Mouse (Mus musculus) spleen, adult 2 months (tissue): ENCODE measurements around the gene Olfr347. TPM values are rescaled to one million over a fixed set of nuclear protein-coding genes. Genes with fewer than 3 reads are reported as not detected.

Experiments used
- DNase-seq, 2 experiments: peaks; one replicate each; pipeline versions ENCODE4 v3.0.0 to v3.0.0-alpha.2; 2012 to 2021; ENCODE audit warnings: low spot score in 2 of 2, low read depth in 1 of 2
- H3K27ac ChIP-seq: fragments of 200-500 bp; 2 replicates; pipeline ENCODE4 v1.5.1; 2012; ENCODE audit warnings: low read length, inconsistent platforms; ENCODE audit not compliant: insufficient read depth
- H3K27me3 ChIP-seq: fragments of 200-500 bp; 2 replicates; pipeline ENCODE4 v1.6.1; 2012; ENCODE audit warnings: mild to moderate bottlenecking, moderate library complexity, low read length, inconsistent platforms; ENCODE audit not compliant: control insufficient read depth, insufficient read depth
- H3K36me3 ChIP-seq: fragments of 200-500 bp; 2 replicates; pipeline ENCODE4 v1.6.1; 2012; ENCODE audit warnings: mild to moderate bottlenecking, low read length, inconsistent platforms; ENCODE audit not compliant: control insufficient read depth, insufficient read depth
- H3K4me1 ChIP-seq: fragments of 200-500 bp; 2 replicates; pipeline ENCODE4 v1.6.1; 2011; ENCODE audit warnings: inconsistent platforms; ENCODE audit not compliant: control insufficient read depth, insufficient read depth, insufficient read length
- H3K4me3 ChIP-seq: fragments of 200-500 bp; 2 replicates; pipeline ENCODE4 v1.5.1; 2011; ENCODE audit warnings: mild to moderate bottlenecking, inconsistent platforms; ENCODE audit not compliant: insufficient read depth, insufficient read length; ENCODE audit errors: extremely low read depth
- CTCF ChIP-seq: fragments of 200-500 bp; IDR thresholded peaks from 2 replicates; pipeline ENCODE4 v1.5.1; 2011; ENCODE audit warnings: mild to moderate bottlenecking, inconsistent platforms; ENCODE audit not compliant: insufficient read depth, insufficient read length, insufficient replicate concordance; ENCODE audit errors: extremely low read depth
- POLR2A ChIP-seq: fragments of 200-500 bp; IDR thresholded peaks from 2 replicates; pipeline ENCODE4 v1.6.1; 2011; ENCODE audit warnings: low read depth, low read length, inconsistent platforms
- WGBS: fragments of 180-500 bp; shearing (Covaris S2); methylation state at CpG from one replicate; pipeline ENCODE4 v1.1.7; 2018; 5-methylcytosine and 5-hydroxymethylcytosine counted together
- polyA plus RNA-seq: library from polyadenylated mRNA; depleted of rRNA; stranded (reverse); fragments of >200 nt; gene quantifications from 2 replicates; pipeline ENCODE4 v1.2.3, GENCODE M21; 2012; rRNA removed

Olfr347 gene
- not detected in 2 replicates for polyA plus RNA-seq

DNA sequence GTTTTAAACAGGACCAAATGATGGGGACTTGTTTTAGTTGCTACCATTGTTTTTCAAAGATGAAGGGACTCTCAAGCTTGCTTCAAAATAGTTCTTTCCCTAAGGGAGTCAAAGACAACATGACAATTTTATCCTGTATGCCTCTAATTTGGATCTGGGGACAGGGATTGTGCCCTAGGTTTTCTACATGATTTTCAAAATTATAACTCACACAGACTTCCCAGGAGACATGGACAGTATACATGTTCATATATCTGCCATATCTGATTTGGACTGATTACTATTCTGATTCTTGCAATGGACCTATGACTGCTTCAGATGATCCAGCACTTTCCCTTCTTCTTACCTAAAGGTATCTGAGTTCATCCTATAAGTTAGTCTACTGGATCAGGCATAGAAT is at the start of gene Olfr347:
Olfr347 (plus strand) TSS at position 301 of the 400 bp plus-strand sequence.
- DNase-seq = no peak
- no peaks in the 10 kb centered on the region for H3K4me1 ChIP-seq
- no peak within 1 kb of the TSS for H3K27ac ChIP-seq
- TF ChIP-seq POLR2A (no peak), CTCF (no peak)
- H3K4me3 ChIP-seq = no peak within 1 kb of the TSS
- no peaks in the 10 kb centered on the region for H3K27me3 ChIP-seq
- H3K36me3 ChIP-seq = no peaks in the 10 kb centered on the region

GRCm38 (mm10) chr2:36685488-36685887 is 46.2 kb upstream of the Olfr347 start, which contains the start of gene Olfr346:
Olfr346 (plus strand) TSS chr2:36685788.
- Histone ChIP-seq H3K4me3 (no peak within 1 kb of the TSS), H3K4me1 (no peaks in the 10 kb centered on the region), H3K27me3 (no peaks in the 10 kb centered on the region), H3K36me3 (no peaks in the 10 kb centered on the region), H3K27ac (no peak within 1 kb of the TSS)
- 90% methylated on average over 1 of the region's 1 CpGs for WGBS
- DNase-seq = no peak
- TF ChIP-seq POLR2A (no peak), CTCF (no peak)

DNA sequence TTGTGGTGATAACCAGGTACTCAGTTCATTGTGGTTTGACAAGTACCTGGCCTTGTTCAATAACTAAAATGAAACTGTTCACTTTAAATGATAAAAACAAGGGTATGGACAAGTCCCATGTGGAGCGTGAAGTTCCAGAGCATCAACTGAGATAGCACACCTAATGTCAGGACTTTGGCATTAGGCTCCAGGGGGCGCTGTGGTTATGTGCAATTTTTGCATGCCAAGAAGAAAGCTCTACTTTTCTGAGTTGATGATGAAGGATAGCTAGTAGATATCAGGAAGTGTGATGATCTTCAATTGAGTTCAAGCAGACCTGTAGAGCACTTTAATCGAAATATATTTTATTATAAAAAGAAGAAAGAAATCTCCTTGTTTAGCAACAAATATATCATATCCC is 4.5 kb downstream of the Olfr347 start:
- H3K27ac ChIP-seq = no peak overlapping the region
- DNase-seq = no peak
- H3K4me1 ChIP-seq = no peaks in the 10 kb centered on the region
- H3K27me3 ChIP-seq = no peaks in the 10 kb centered on the region
- WGBS = 55% methylated on average over 3 of the region's 3 CpGs
- no peaks in the 10 kb centered on the region for H3K36me3 ChIP-seq
- TF ChIP-seq POLR2A = no peak
- TF ChIP-seq CTCF = no peak
- no peak overlapping the region for H3K4me3 ChIP-seq

GRCm38 (mm10) chr2:36783976-36784375 is 52.3 kb downstream of the Olfr347 start, which contains the start of gene Olfr348:
Olfr348 (plus strand) TSS chr2:36784276.
- H3K4me1 ChIP-seq = no peaks in the 10 kb centered on the region
- no peak for DNase-seq
- H3K36me3 ChIP-seq = no peaks in the 10 kb centered on the region
- no peaks in the 10 kb centered on the region for H3K27me3 ChIP-seq
- 62% methylated on average over 2 of the region's 2 CpGs for WGBS
- H3K27ac ChIP-seq = no peak within 1 kb of the TSS
- no peak within 1 kb of the TSS for H3K4me3 ChIP-seq
- TF ChIP-seq CTCF = no peak
- TF ChIP-seq POLR2A = no peak

Other genes with a start within 250 kb of the Olfr347 start
- gene Olfr341, start 249.4 kb upstream of the Olfr347 start, polyA plus RNA-seq = not detected in 2 replicates
- not detected in 2 replicates for gene Olfr342, start 206.9 kb upstream of the Olfr347 start, polyA plus RNA-seq
- not detected in 2 replicates for gene Olfr344, start 165.2 kb upstream of the Olfr347 start, polyA plus RNA-seq
- gene Olfr345, start 91.9 kb upstream of the Olfr347 start, polyA plus RNA-seq = not detected in 2 replicates
- gene Olfr346, start 46.1 kb upstream of the Olfr347 start, polyA plus RNA-seq = not detected in 2 replicates
- gene Olfr348, start 52.4 kb downstream of the Olfr347 start, polyA plus RNA-seq = not detected in 2 replicates
- gene Olfr50, start 58.6 kb downstream of the Olfr347 start, polyA plus RNA-seq = not detected in 2 replicates
- gene Olfr3, start 85.1 kb downstream of the Olfr347 start, polyA plus RNA-seq = not detected in 2 replicates
- not detected in 2 replicates for gene Olfr350, start 114.4 kb downstream of the Olfr347 start, polyA plus RNA-seq
- not detected in 2 replicates for gene Olfr351, start 130.8 kb downstream of the Olfr347 start, polyA plus RNA-seq
- not detected in 2 replicates for gene Olfr352, start 136.6 kb downstream of the Olfr347 start, polyA plus RNA-seq
- gene Olfr353, start 161.0 kb downstream of the Olfr347 start, polyA plus RNA-seq = not detected in 2 replicates
- gene Olfr354, start 173.8 kb downstream of the Olfr347 start, polyA plus RNA-seq = not detected in 2 replicates
- gene Olfr355, start 197.0 kb downstream of the Olfr347 start, polyA plus RNA-seq = not detected in 2 replicates
- gene Olfr356, start 205.2 kb downstream of the Olfr347 start, polyA plus RNA-seq = not detected in 2 replicates